Mouse (Mus musculus): ENCODE measurements around the gene Sos1. TPM values are rescaled to one million over a fixed set of nuclear protein-coding genes. Genes with fewer than 3 reads are reported as not detected.

Gene Sos1
- polyA plus RNA-seq, 1 experiment: 32.9 TPM

GRCm38 (mm10) chr17:80345277-80345676, 135.0 kb downstream of the Sos1 start:
- TF ChIP-seq POLR2A (IDR thresholded peaks at IDR 0.05; ENCODE audit: low read depth, low read length): no peak
- TF ChIP-seq CTCF (IDR thresholded peaks at IDR 0.05; ENCODE audit: borderline replicate concordance, insufficient read depth, low read length): no peak
- Histone ChIP-seq H3K4me1 (ENCODE audit: control insufficient read depth, insufficient read depth, low read length) (peaks cover 10% of the 10 kb centered on the region), H3K4me3 (ENCODE audit: insufficient read depth, low read length) (no peak overlapping the region), H3K27ac (ENCODE audit: insufficient read depth, low read length) (no peak overlapping the region)

Other genes with a start within 250 kb of the Sos1 start
- 9.1 and 10.6 TPM in 2 replicates for gene Morn2, start 190.2 kb downstream of the Sos1 start, polyA plus RNA-seq (2011; ENCODE audit: insufficient read length, low read depth, missing spikeins)
- gene Dhx57, start 190.0 kb downstream of the Sos1 start, polyA plus RNA-seq (2011; ENCODE audit: insufficient read length, low read depth, missing spikeins): 24.2 and 25.8 TPM in 2 replicates
- gene Arhgef33, start 173.0 kb downstream of the Sos1 start, polyA plus RNA-seq (2011; ENCODE audit: insufficient read length, low read depth, missing spikeins): 1.1 TPM in 1 of 2 replicates, not detected in the other
- not detected in 2 replicates for gene Gm10190, start 106.9 kb downstream of the Sos1 start, polyA plus RNA-seq (2011; ENCODE audit: insufficient read length, low read depth, missing spikeins)
- 0.32 and 0.35 TPM in 2 replicates for gene Cdkl4, start 97.4 kb upstream of the Sos1 start, polyA plus RNA-seq (2011; ENCODE audit: insufficient read length, low read depth, missing spikeins)
- gene Map4k3, start 248.0 kb upstream of the Sos1 start, polyA plus RNA-seq (2011; ENCODE audit: insufficient read length, low read depth, missing spikeins): 99.4 and 100 TPM in 2 replicates